Mouse (Mus musculus): Measurements from ENCODE around the gene Tdp2.

Gene Tdp2

DNA sequence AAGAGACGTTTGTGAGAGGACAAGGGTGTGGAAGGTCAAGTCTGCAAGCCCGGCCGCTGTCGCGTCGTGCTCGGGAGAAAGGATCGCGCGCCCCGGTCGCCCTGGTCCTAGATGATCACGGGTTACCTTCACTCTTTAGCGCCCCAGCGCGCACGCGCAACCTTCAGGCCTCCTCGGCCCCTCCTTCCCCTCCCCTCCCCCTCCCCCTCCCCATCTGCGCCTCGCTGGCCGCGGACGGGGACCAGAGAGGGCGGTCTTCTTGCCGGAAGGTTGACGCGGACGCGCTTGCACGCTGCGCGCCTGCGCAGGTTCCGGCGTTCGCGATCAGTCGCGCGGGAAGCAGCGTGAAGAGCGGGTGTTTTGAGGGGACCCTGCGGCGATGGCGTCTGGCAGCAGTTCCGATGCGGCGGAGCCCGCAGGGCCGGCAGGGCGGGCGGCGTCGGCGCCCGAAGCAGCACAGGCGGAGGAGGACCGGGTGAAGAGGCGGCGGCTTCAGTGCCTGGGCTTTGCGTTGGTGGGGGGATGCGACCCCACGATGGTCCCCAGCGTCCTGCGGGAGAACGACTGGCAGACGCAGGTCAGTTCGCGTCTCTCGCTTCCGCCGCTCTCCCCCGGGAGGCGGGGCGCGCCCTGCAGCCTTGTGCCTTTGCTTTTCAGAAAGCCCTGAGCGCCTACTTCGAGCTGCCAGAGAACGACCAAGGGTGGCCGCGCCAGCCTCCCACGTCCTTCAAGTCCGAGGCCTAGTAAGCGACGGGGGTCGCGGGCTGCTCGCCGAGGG is at the start of gene Tdp2, which contains the start of gene Acot13:
Gene Tdp2 (plus strand): TSS at position 327 of the 778 bp plus-strand sequence.
Gene Acot13 (minus strand): TSS at position 188 of the 778 bp plus-strand sequence.
- DNase-seq: peak; percentile 95

DNA sequence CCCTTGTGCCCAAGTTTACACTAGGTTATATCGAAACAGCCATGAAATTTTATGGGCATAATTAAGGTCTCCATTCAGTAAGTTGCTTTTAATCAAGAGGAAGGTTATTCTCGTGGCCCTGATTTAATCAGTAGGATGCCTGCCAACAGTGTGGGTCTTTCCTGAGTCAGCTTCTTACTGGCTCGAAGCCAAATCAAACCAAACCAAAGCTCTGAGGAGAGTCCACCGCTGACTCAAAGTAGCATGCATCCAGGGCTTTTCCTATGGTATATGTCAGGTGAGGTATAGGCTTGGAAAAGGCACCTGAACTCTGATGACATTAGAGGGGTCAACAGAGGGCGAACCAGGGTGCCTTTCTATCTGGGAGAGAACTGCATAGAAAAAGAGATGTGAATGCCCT is 49.6 kb upstream of the Tdp2 start:
- DNase-seq: no peak

DNA sequence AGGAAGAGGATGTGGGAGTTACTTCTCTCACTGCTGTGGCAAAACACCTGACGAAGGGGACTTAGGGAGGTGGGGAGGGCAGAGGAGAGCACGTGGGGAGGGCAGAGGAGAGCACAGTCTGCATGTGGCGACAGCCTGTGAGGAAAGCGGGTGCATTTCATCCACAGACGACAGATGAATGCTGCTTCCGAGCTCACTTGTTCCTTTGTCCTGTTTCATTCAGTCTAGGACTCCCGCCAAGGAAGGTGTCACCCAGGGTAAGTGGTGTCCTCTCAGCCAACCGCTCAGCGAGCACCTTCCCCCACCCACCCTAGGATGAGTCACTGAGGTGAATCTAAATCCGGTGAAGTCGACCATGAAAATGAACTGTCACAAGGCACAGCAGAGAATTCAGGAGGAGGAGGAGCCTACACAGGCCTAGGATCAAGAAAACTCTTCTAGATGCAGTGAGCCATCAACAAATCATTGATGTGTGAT is 45.4 kb upstream of the Tdp2 start:
- peak; percentile 70 for DNase-seq

DNA sequence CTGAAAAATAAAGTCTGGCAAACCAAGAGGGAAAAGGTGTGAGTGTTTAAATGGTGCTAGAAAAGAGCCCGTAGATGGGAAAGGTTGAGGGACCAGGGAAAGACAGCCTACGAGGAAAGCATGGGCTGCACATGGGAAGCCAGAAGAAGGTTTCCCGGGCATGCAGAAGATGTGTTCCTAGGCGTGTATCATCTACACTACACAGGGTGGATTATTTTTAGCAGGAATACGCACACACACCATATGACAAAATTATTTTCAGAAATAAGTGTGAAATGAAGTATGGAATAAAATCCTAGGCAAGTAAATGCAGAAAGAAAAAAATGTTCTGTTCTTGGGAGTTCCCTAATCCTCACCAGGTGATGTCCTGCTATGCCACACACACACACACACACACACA is 44.0 kb upstream of the Tdp2 start:
- no peak for DNase-seq

DNA sequence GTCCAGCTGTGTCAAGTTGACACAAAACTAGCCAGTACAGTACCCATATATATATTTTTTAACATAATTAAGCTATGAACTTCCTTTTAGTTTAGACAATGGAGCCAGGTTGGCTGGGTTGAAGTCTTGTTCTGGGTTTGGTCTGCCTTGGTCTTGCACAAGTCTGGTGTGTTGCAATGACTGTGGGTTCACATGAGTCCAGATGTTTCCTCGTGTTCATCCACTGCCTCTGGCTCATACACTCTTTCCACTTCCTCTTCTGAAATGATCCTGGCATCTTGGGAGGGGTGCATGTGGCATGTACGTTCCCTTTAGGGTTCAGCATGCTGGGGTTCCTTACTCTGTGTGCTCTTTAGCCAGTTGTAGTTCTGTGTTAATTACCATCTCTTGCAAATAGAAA is 40.1 kb upstream of the Tdp2 start:
- no peak for DNase-seq

DNA sequence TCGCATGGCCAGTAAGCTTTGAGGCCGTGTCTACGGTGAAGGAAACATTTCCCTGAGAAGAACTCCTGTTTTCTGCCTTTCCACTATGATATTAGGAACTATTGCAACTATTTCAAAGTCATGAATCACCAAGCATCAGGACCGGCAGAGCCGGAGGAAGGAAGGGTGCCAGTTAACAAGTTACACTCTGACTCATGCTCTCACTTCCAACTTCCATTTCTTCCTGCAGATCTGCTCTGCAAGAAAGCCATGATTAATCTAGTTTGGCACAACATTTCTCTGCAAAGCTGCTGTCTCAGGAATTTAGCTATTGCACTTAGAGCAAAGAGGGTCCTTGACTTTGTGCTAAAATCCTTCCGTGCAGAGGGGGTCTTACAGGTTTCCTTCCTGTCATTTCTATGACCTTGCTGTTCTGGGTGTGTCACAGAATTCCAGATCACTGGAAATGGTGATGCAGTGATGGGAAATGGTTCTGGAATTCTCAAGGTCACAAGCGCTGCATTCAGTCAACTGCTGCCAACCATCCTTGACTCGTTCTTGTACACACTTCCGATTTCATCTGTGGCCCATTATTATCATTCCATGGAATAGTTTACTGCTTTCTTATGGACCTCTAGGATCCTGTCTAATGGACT is 39.0 kb upstream of the Tdp2 start:
- DNase-seq: no peak

DNA sequence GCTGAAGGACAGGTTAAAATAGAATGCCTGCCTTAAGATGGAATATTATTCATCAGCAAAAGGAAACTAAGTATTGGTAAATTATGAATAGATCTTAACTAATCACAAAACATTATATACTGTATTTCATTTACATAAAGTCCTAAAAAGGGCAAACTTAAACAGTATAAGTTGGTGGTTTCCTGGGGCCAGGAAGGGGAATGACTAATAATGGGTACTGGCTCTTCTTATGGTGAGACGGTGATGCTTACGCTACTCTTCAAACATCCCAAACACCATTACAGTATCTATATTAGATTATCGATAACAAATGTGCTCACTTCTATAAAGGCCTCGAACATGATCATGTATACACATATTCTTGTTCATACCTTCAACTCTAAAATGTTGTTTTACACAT is 32.8 kb upstream of the Tdp2 start:
- DNase-seq: no peak

DNA sequence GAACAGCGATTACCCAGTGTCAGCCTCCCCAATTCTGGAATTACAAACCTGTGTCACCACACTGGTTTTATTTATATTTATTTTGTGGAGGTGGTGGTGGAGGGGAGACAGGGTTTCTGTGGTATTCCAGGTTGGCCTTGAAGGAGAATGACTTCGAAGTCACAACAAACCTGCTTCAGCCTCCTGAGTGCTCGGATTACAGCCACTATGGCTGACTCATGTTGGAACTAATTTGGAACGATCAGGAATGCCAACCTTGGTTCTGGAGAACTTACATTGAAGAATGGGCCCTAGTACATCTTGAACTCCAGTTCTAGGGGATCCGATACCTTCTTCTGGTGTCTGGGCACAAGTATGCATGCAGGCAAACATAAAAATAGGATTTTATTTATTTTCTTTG is 32.1 kb upstream of the Tdp2 start:
- DNase-seq: no peak

DNA sequence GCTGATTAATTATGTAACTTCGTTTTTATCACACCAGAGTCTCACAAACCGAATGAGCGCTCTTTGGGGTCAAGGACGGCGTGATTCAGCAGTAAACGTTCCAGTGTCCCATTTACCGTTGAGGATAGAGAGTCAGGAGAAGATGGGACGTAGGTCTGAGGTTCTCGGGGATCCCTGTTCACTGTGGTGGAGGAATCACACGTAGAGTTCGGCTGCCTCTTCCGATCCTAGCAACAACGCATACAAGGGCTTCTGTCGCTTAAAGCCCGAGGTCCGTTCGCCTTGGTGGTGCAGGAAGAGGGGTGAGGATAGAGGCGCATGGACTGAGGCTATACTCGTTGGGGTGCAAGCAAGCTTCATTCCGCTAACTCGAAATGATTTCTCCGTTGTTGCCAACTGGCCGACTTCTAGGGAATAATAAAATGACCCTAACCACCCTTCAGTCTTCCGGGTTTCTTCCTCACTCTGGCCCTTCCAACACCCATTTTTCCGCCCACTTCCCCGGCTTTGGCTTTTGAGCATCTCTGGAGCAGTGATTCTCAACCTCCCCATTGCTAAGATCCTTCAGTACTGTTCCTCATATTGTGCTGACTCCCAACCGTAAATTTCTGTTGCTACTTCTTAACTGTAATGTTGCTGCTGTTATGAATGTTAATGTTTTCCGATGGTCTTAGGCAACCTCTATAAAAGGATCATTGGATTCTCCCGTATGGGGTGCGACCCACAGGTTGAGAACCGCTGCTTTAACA is 31.4 kb upstream of the Tdp2 start:
- peak; percentile 45 for DNase-seq

DNA sequence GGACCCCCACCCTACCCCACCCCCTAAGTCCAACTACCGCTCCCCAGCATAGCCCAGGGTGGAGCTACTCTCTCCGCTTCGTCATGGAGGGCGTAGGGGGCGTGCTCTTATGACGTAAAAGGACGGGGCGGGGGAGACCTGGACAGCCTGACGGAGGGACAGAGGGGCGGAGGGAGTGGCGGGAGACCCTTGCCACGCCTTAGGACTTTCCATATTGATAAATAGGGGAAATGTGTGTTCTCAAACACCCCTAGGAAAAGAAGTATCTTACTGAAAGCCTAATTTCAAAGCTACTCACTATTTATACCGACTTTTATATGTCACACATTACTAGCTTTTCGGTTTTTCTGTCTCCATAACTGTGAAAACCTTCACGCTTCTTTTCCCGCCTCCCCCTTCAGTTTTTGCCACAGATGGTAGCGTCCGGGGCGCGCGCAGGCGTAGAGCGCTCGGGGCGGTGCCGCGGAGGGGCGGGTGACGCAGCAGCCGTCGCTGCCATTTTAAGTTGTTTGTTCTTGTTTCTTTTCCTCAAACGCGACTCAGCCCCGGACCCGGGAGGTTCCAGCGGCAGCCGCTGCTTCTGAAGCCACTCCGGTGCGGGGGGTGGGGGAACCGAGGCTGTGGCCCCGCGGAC is 30.7 kb upstream of the Tdp2 start:
- DNase-seq: peak; percentile 98

DNA sequence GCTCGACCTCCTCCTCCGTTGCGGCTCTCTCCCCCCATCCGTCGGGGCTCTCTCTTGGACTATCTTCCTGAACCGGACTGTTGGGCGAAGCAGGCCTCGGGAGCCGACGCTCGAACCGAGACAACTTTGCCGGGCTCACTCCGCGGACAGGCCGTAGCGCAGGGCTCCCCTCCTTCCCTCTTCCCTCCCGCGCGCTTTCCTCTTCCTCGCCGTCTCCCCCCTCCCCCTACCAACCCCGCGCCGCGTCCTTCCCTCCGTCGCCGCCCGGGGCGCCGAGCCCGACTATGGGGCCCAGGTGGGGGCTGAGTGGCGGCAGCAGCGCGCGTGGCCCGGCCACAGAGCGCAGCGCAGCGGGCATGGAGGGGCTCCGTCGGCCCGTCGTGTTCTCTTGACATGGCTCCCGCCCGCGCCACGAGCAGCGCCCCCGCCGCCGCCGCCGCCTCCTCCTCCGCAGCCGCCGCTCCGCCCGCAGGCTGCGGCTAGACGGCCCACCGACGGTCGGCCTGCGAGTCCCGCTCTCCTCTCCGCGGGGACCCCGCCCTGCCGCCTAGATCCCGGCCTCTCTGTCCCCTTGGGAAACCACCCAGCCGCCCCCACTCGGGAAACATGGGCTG is 30.1 kb upstream of the Tdp2 start, which contains the start of gene BC005537:
Gene BC005537 (plus strand): TSS at position 350 of the 614 bp plus-strand sequence.
- peak; percentile 69 for DNase-seq

DNA sequence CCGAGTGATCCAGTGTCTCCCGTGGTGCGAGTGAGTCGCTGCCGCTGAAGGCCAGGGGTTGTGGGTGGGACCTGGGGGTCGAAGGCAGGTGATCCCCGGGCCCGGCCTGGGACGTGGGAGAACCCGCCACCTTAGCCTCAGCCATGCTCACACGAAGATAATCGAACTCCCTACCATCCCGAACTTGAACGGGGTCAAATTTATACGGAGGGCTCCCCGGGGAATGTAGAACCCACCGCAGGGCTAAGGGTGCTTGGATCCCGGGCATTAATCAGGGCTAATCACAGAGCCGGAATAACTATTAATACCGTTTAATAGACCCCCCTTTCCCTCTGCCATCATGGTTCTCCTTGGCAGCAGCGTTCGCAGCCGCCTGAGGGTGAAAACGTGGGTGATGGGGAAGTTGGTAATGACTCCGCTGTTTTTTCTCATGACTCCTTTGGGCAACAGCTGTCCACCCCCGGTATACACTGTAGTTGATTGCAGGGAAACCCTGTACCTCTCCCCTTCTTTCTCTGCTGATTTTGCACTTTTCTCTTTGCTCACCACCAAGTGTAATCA is 29.3 kb upstream of the Tdp2 start:
- DNase-seq: peak; percentile 29

DNA sequence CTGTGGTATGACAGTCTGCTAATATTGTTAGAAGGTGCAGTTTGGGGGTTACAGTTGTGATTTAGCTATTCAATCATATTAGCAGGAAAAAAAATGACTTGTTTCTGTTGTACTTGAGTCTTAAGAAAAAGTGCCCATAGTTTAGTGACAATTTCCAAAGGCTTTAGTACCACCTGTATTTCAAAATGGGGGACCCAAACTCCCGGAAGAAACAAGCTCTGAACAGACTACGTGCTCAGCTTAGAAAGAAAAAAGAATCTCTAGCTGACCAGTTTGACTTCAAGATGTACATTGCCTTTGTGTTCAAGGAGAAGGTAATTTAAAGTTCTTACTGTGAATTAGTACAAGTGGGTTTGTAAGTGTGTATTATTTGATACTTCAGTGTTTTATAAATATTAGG is 28.3 kb upstream of the Tdp2 start:
- no peak for DNase-seq

DNA sequence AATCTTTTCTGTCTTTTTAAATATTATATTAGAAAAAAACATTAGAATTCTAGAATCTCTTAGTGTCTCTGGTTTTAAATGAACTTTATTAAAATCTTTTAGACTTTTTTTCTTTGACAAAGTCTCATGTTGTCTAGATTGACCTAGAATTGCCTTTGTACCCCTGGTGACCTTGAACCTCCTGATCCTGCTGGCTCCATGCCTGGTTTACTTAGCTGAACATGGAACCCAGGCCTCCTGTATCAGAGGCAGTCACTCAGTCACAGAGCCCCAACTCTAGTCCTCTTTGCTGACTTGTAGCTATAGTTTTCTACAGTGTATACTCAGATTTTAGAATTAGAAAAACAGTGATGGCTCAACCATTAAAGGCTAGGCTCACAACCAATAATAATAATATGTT is 25.4 kb upstream of the Tdp2 start:
- DNase-seq: no peak

DNA sequence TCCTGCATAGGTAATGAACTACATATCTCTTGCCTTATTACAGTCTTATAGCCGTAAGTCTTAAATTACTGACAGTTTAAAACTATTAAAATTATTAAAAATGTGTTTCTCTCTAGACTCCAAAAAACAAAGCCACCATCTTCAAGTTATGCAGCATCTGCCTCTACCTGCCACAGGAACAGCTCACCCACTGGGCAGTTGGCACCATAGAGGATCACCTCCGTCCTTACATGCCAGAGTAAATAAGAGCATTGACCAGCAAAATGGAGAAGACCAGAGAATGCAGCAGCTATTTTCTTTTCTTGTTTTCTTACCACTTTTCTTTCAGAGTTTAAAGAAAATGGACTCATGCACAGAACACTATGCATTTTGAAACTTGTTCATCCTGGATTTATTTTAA is 19.0 kb upstream of the Tdp2 start:
- no peak for DNase-seq

DNA sequence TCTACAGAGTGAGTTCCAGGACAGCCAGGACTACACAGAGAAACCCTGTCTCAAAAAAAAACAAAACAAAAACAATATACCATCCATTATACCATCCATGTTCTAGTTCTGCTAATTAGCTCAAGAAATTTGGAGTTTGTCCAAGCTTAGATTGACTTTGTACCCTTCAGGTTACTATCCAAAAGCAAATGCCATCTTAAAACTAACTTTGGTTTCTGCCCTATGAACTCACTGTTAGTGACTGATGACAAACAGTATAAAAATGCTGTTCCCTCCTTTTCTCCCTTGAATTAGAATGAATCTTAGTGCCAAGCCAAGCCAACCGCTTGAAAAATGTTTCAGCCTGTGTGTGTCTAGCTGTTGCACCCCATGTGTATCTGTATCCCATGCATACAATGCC is 16.9 kb upstream of the Tdp2 start:
- no peak for DNase-seq

DNA sequence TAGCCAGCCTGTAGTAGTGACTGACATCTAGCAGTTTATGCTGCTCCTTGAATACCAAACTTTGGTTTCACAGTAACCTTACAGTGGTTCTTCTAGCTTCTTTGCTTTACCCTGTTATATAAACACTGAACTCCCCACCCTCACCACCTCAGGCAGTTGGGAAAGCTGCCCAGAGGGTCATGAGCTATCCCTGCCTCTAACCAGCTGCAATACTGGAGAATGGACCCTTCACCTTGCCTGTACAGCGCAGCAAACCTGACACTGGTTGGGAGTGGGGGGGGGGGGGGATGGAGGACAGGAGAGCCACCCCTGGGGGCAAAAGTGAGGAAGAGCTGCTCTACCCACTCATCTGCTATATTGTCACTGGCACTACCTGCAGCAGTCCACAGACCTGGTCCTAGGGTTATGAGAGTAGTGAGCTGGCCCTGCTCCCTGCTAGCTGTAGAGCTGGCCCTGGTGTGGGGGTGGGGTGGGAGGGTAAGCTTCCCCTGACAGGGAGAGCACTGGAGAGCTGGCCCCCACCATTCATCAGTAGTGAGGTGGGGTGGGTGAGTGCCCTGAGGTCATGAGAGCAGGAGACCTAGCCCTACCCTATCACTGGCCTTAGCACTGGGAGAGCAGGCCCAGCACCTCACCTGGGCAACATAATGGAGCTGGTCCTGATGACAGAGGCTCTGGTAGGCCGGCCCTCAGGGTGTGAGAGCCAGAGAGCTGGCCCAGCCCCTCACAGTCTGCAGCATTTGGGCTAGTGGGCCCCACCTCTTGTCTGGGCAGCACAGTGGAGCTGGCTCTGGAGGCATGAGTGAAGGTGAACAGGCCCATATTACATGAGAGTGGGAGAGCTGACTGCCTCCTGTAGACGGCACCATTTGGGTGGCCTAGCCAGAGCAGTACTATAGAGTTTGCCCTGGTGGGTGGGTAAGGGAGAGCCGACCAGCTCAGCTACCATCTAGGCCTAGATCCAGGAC is 15.1 kb upstream of the Tdp2 start:
- DNase-seq: no peak

DNA sequence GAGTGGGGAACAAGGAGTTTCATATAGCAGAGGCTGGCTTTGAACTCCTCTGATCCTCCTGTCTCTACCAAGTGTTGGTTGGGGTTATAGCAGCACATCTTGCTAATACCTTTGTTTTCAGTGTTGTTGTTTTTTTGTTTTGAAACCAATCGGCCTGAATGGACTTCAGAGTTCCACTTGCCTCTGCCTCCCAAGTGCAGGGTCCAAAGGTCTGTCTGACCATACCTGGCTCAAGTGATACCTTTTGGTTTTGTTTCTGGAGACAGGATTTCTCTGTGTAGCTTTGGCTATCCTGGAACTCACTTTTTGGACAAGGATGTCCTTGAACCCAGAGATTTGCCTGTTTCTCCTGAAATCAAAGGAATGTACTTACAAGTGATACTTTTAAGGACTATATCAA is 11.5 kb upstream of the Tdp2 start:
- DNase-seq: no peak

DNA sequence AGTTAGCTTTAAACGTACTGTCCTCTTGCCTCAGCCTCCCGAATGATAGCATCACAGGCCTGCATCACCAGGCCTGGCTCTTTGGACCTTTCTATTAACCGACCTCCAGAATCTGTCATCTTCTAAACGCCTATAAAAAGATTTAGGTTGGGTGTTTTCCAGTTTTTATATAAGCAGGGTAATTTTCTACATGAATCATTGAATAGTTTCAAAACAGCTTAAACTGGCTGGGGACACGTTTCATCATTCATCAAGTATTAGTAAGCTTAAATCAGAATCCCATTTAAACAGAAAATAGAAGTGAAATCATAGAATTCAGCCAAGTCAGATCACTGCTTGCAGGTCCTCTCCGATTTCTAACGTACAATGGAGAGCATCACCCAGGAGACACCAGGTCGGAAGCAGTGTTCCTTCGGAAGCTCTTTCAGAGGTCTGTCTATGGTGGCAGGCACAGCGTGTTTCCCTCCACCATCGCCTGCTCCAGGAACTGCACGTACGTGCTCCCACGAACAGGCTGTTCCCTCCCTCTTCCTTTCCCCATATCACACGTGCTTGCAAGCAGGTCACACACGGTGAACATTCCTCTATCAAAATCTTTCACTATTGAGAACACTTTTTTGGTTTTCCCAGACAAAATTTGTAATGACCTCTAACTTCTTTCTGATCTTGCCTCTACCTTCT is 8.7 kb upstream of the Tdp2 start:
- DNase-seq: no peak

DNA sequence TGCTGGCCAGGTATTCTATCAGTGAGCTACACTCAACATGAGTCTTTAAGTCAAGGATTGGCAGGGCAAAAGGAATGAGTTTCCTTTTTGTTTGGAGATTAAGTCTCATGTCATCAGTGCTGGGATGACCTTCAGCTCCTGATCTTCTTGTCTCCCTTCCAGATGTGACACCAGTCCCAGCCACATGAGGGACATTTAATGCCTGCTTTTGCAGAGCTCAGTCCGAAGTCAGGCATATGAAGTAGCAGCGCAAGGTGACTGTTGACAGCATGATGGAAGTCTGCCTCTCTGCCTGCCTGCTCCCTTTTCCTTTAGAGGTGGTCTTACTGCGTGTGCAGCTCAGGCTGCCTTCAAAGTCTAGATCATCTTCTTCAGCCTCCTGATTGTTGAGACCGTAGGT is 6.8 kb upstream of the Tdp2 start:
- no peak for DNase-seq

DNA sequence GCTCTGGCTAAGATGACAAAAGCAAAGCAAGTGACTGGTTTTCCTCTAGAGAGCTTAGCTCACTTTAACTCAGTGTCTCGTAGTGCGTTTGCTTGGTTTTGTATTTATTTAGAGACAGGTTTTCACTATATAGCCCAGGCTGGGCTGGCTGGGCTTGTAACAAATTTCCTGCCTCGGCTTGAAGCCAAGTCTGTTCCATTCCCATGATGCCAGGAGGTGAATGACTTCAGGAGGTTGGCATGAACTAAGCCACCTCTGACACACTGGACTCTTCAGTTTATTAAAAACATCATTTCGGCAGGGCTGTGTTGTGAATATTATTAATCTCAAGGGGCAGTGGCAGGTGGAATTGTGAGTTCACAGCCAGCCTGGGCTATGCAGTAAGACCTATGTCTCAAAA is 5.9 kb upstream of the Tdp2 start:
- DNase-seq: no peak
